19 mouse cellular contexts compared by ENCODE assay signal in the genomic region with DNA sequence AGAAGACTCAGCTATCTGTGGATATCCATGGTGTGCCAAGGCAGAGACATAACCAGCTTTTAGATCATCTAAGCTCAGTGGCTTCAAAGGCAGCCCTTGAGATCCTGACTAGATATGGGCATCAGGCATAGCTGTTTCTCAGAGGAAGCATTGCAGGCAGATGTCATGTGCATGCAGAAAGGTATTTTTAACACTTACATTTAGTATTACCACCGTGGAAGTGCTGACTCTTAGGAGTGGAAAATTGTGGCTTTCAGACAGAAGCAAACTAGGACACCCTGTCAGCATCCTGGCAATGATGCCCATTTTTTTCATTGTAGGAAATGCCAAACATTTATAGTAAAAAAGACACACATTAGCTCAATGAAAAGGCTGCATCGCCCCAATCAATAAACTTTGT.
DNase-seq lines count a peak whose midpoint lies in the region; ATAC-seq lines count a peak whose summit lies in the region.
"Had no signal": no experiment of that assay in that cellular context is flagged by ENCODE, and none has a peak within 500 bp of the region (broad histone marks: within the 10 kb centered on the region; RNA-seq: fewer than 3 reads in every experiment).

No protein-coding gene starts in this region.

- H3K4me1 ChIP-seq in forebrain, embryonic 13.5 days, result no peaks in the 10 kb centered on the region
- H3K4me1 ChIP-seq: embryonic facial prominence, embryonic 10.5 days; heart, embryonic 15.5 days; hindbrain, embryonic 13.5 days had no signal

- no peak overlapping the region for H3K9ac ChIP-seq in forebrain, embryonic 13.5 days
- H3K9ac ChIP-seq: heart, embryonic 15.5 days; hindbrain, embryonic 13.5 days had no signal

- DNase-seq in brain, adult 2 months (ENCODE audit: low read depth, low spot score), result peak; percentile 74
- DNase-seq in cerebellum, adult 11 months, result peak; percentile 16
- peak; percentile 23 for DNase-seq in cerebellum, adult 8-10 months
- peak; percentile 26 to 41 for DNase-seq in cerebellum, postnatal 25 days
- no peak for DNase-seq in neural tube, embryonic 10.5 days (ENCODE audit: extremely low spot score, low spot score)
- DNase-seq in ovary, postnatal 36 days (ENCODE audit: low spot score), result no peak
- DNase-seq: adrenal gland, adult 2 months; adrenal gland, postnatal 36 days; gastrocnemius, postnatal 10 days; heart, adult 2 months; heart, postnatal 14 days; kidney, adult 11 months had no signal

- no peaks in the 10 kb centered on the region for H3K27me3 ChIP-seq in forebrain, embryonic 13.5 days
- H3K27me3 ChIP-seq: heart, embryonic 15.5 days; hindbrain, embryonic 13.5 days had no signal

- H3K4me3 ChIP-seq in forebrain, embryonic 13.5 days, result no peak overlapping the region
- H3K4me3 ChIP-seq: embryonic facial prominence, embryonic 10.5 days; heart, adult 2 months; heart, embryonic 15.5 days; hindbrain, embryonic 13.5 days had no signal

- no peak for ATAC-seq in forebrain, embryonic 13.5 days
- ATAC-seq: forebrain, embryonic 14.5 days; hindbrain, postnatal 0 days had no signal

- no peaks in the 10 kb centered on the region for H3K36me3 ChIP-seq in forebrain, embryonic 13.5 days (ENCODE audit: poor library complexity, severe bottlenecking)
- H3K36me3 ChIP-seq: embryonic facial prominence, embryonic 10.5 days; heart, embryonic 15.5 days; hindbrain, embryonic 13.5 days had no signal

- H3K4me2 ChIP-seq in forebrain, embryonic 13.5 days, result no peak overlapping the region
- H3K4me2 ChIP-seq: heart, embryonic 11.5 days; heart, embryonic 15.5 days; hindbrain, embryonic 13.5 days had no signal

- 82% methylated on average over 2 of the region's 2 CpGs for WGBS in forebrain, embryonic 13.5 days

- no peaks in the 10 kb centered on the region for H3K9me3 ChIP-seq in forebrain, embryonic 13.5 days (replicated peaks)
- H3K9me3 ChIP-seq: embryonic facial prominence, embryonic 10.5 days; heart, embryonic 15.5 days; hindbrain, embryonic 13.5 days had no signal

- H3K27ac ChIP-seq in forebrain, embryonic 13.5 days, result no peak overlapping the region
- H3K27ac ChIP-seq: embryonic facial prominence, embryonic 10.5 days; heart, adult 2 months; heart, embryonic 15.5 days; hindbrain, embryonic 13.5 days; hindbrain, postnatal 0 days had no signal

Comparison
In these comparisons a context has a peak if more than half of its experiments do, and no peak if none do; other contexts are left out.
1. DNase-seq: peak in brain, adult 2 months (single experiment), cerebellum, adult 11 months (single experiment), cerebellum, adult 8-10 months (single experiment) and cerebellum, postnatal 25 days (2 of 2); none in neural tube, embryonic 10.5 days (single experiment) and ovary, postnatal 36 days (single experiment).